Mouse (Mus musculus) cerebellum, adult 8-10 months (tissue): ENCODE measurements at regions not wholly inside any gene's neighbourhood (a gene's known extent, or its start where the extent isn't known, plus 50 kb on each side); places are given as distances from the start of the nearest gene placed in this dataset.

Source experiments
- DNase-seq: peaks from one replicate; pipeline ENCODE4 v3.0.0; 2022

DNA sequence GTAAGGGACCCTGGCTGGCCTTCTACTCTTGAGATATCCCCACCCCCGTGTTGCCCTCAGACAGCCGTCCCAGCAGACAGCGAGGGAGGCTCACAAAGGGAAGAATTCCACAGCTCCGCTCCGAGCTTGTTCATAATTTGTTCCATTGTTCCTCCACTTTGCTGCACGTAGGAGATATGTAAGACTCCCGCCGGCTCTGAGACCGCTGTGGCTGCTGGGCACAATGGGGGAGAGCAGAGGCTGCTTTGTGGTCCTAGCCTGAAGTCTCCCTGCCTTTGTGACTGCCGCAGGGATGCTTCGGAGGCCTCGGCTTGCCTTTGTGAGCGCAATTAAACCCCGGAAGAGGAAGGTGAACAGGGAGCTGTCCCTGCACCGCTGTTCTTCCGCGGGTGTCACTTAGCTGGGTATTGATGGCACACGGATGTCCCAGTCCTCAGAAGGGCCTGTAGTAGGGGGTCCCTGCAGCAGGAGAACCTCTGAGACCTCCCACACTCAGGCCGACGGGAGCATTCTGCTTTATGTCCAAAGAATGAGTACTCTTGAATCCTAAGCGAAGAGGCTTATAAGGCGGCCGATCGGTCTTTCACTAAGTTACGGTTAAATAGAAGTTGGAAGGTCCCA is 201.3 kb upstream of the Sall1 start:
- no peak for DNase-seq

DNA sequence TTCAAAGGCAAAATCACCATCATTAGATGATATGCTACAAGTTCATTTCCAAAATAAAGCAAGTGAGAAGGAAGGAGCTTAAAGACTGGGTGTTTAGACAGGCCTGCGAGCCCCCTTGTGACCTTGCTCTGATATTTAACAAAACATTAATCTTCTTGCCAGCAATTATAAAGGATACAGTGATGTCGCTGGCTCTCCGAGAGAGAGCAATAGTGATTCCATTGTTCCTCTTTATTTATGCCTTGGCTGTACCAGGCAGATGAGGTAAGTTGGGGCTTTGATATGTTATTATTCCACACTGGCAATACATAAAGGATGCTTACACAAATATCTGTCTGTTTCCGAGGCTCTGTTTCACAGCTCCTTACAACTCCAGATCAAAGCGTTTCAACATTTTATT is 197.7 kb upstream of the Sall1 start:
- no peak for DNase-seq

DNA sequence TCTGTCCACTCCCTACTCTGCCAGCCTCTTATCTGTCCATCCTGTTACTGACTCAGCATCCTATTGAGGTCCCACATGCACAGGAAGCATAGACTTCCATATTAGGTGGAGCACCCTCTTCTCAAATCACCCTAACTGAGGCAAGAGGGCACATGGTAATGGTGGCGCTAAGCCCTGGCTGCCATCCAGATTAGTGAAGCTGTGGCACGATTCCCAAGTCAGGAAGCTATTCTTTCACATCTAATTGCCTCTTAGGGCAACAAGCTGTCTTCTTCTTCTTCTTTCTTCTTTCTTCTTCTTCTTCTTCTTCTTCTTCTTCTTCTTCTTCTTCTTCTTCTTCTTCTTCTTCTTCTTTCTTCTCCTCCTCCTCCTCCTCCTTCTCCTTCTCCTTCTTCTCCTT is 195.7 kb upstream of the Sall1 start:
- DNase-seq = no peak

DNA sequence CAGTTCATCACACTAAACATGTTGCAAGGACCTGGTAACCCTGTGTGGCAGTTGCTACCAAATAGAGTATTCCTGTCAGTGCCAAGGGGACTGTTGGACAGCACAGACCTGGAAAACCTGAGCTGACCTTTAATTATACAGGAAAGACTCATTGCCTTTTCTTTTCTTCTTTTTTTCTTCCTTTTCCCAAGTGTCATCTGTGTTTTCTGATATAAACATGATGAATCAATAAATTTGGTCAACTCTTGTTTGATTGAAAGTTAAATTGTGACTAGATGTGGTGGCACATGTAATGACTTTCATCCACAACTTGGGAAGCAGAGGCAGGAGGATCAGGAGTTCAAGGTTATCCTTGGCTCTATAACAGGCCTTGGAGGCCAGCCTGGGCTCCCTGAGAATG is 190.1 kb upstream of the Sall1 start:
- DNase-seq = no peak

DNA sequence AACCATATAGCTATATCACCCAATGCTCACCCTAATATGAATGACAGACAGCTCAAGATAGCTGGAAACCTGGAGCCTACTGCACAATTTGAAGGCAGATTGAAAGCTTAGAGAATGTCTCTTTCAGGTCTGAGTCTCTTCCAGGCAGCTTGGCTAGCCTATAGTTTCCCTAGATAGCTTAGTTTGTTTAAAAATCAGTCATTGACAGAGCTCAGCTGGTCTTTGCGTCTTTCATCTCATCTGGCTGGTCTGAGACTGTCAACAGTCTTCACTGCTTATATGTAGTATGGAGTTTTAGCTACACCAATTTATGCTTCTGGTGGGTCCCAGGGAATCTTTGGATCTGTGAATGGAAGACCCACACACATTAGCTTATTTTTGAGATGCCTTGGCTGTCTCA is 188.4 kb upstream of the Sall1 start:
- no peak for DNase-seq

DNA sequence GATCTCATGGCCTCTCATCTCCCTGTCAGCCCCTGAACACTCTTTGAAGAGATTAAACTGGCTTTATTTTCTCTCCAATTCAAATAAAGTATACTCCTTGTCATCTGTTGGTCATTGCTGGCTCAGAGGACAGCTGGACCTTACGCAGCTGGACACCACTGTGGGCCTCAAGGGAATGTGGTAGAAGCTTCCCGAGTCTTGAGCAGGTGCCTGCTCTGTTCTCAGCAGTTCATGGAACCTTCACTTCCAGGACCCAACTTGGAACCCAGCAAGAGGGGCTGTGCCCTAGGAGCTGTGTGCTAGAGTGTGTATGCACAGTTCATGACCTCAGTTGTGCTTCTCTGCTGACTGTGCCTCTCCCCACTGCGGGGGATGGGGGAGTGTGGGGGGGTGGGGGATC is 185.2 kb upstream of the Sall1 start:
- no peak for DNase-seq

DNA sequence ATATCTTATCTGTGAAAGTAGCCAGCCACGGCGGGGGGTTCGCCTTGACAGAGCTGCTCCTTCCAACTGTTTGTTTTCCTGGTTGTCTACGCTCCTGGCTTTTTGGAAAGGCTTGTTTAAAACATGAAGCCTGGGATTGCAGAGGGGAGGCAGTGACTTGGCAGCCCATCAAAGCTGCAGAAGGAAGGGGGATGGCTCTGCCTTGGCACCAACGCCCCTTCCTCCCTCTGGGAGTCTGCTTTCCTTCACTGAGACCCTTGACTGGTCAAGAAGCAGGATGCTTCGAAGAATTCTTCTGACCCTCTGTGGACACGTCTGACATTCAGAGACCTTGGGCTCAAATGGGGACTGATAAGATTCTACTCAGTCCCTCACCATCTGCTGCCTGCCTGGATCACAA is 176.9 kb upstream of the Sall1 start:
- DNase-seq = no peak

DNA sequence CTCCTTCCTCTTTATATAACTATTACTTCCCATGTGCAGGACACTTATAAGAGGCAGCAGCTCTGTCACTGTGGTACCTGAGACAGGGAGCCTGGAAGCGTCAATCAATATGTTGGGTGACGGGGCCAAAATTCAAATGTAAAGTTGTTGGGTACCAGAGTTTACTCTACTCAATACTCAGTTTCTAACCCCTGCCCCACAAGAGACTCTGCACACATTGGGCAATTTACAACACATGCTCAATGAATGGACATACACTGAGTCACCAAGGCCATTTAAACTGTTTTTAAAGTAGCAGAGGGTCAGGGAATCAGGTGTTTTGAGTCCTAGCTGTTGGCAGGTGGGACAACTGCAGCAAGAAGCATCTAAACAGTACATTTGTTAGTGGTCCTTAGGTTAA is 176.4 kb upstream of the Sall1 start:
- no peak for DNase-seq

DNA sequence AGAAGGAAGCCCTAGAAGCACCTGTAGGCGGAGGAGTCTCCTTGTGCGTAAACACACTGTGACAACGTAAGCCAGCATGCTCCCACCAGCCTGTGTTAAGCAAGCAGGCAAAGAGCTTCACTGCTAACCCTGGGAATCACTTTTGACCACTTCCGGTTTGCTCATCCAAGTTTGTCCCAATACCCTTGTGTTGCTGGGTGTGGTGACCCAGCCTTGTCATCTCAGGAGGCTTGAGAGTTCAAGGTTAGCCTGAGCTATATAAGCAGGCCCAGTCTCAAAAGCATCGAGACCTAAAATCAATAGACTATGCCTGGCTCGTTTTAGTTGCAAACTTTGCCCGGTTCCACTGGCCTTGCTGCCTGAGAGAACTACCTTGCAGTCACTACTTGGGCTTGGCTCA is 175.2 kb upstream of the Sall1 start:
- no peak for DNase-seq

DNA sequence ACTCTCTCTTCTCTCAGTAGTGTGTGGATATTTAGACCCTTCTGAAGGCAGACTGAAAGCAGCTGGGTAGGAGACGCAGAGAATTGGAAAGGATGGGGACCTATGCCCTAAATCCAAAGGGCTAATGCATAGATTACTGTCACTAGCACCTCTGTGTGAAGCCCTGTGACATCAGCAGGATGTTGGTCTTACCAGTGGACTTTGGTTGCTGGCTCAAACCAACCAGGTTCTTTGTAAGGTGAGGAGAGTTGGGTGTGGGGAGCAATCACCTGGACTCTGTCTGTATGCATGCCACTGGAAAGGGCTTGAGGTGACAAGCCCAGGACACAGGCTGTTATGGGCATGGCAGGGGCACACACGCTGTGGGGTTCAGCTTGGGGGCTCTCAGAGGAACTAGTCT is 173.7 kb upstream of the Sall1 start:
- DNase-seq = no peak

DNA sequence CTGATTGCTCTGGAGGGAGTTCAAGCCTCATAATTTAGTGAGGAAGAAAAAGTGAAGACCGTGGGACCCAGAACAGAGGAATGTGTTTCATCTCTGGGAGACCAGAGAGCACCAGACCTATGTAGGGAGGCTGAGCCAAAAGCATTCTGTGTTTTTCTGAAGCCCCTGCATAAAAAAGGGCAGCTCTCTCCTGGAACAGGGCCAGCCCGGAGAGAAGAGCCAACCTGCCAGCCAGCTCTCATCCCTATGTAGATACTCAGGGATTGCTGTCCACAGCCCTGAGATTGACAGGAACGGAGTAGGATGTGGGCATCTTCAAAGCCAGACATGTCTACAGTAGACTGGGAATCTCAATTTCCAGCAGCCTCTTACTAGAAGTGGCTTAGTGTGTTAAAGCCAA is 168.0 kb upstream of the Sall1 start:
- no peak for DNase-seq

DNA sequence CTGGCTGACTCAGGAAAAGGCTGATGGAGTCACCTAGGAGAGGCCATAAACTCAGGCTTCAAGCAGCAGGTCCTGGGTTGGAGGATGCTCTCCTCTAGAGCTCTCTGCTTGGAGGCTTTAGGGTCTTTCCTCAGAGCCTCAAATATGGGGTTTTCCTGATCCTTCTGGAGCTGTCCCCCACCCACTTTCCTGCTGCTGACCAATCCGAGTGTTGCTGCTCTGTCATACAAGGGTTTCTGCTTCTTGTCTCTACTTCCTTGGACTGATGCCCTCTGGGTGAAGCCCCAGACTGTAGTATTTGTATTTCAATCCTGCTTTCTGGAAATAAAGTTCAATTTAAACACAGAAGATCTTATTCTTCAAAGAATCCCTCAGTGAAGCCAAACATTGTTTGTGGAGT is 166.7 kb upstream of the Sall1 start:
- no peak for DNase-seq

DNA sequence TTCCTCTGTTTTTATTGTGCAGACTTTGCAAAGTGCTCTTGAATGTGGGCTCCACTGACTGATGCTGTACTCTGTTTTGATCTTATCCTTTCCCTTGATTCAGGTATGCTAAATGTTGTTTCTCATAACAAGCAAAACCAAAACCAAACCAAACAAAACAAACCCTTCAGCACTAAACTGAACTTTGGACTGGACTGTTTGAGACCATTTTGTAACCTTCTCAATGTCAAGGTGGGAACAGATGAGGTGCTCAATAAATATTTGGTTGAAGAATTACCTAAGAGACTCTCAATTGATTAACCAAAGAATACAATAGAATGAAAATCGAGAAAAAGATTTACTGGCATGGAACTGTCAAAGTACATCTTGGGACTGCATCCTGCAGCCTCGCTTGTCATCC is 163.9 kb upstream of the Sall1 start:
- no peak for DNase-seq

DNA sequence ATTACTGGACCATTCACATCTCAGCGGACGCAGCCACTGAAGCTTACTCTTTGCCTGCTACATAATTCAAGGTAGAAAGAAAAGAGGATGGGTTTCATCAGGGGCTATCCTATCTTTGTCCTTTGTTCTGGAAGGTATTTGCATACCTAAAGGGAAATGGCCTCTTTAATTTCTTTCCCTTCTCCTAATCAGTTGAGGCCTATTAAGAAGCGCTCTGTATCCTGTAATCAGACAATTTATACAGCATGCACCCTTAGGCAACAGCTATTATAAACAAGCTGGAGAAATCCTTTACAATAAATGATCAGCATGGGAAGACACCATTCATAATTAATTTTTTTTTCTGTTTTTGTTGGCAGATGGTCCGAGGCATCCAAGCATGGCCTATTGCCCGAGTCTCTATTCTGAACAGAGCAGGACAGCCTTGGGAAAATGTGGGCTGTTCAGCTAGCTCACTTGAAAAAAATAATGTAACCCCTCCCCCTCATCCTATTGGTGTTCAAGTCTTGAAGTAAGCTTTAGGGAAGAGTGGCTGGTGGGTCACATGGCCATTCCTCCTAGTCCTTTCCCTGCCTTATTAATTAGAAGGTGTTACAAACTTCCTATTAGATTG is 158.6 kb upstream of the Sall1 start:
- DNase-seq = no peak

DNA sequence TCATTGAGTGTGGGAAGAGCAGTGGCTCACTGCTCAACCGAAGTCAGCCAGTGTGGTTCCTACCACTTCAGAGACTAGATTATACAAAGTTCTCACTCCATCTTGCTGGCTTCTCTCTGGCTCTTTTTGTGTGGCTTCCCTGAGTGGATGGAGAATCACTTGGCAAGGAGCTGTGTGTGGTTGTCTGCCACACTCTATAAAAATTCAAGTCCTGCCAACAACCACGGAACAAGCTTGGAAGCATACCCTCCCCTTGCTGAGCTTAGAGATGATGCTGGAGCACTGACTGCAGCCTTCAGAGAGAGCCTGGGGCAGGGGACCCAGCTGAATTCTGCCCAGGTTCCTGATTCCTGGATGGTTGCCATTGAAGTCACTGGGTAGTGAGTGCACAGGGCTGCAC is 156.3 kb upstream of the Sall1 start:
- no peak for DNase-seq

DNA sequence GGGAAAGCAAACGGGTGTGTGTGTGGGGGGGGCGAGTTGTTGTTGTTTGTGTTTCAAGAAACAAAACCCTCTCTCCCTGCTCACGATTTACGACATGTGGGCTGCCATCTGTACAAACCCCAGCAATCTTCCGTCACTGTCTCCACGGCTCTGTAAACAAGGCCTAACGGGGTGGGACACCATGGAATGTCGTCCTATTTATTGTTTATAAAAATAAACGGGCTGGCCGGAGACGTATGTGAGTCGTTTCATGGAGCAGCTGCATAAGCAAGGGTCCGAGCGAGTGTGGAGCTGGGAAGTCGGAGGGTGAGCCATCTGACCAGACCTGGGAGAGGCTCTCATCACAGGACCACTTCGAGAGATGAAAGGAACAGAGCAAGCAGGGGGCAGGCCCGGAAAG is 141.4 kb upstream of the Sall1 start:
- DNase-seq = no peak

DNA sequence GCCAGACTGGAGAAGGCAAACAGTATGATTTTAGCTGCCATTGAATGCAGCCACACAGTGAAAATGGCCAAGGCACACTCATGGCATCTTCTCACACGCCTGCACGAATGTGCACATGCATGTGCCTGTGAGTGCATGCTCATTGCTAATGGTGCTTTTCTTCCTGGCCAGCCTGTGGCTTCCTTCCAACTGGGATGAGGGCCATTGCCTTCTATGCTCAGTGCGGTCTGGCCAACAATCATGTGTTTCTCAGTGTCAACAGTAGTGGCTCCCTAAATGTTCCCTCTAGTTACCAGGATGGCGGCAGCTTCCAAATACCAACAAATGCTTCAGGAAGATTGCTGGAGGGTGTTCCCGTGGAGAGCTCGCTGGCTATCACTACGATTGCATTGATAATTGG is 131.7 kb upstream of the Sall1 start:
- DNase-seq = no peak

DNA sequence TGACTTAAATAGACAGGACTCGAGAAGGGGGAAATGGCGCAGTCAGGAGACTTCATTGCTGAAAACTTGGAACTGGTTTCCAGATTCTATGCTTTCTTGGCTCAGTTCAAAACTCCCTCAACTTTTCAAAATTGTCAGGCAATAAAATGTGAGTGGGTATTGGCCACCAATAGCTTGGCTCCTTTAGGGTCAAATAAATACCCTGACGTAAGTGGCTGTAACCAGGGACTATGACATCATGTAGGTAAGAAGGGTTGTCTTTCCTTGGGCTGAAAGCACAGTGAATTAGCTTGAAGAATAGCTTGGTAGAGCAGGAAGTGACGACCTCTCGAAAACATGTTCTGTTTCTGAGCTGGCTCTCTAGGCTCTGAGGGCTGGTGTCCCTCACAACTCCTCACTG is 127.6 kb upstream of the Sall1 start:
- DNase-seq = no peak

DNA sequence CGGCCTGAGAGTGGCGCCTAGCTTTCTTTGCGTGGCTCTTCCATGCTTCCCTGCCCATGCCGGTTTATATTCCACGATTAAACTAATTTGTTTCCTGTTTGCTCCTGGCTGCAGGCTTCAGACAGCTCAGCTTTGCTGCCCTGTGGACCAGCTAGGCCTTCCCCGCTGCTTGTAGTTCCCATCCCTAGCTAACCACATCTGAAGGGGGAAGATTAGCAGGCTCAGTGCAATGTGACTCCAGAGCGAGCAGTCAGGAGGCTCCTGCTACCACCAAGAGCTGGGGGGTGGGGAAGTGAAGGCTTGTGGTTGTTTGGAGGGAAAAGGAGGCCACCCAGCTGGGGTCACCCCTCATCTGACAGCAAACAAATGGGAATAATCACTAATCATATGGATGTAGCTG is 125.5 kb upstream of the Sall1 start:
- DNase-seq = no peak

DNA sequence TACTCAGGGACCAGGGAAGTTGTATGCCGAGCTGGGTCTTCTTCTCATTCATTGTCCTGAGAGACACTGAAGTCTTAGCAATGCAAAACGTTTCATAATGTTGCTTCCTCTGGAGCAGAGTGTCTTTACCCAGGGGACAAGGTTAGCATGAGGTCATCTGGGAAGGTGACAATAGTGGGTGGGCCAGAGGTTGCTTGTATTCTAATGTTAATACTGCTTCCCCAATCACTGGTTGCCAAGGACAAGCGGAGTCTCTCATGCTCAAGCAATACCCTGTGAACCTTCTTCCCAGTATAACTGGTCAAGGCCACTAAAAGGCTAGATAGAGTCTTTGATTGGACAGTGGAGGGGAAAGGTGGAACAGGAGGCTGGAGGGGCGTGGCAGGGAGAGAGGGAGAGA is 123.1 kb upstream of the Sall1 start:
- no peak for DNase-seq

DNA sequence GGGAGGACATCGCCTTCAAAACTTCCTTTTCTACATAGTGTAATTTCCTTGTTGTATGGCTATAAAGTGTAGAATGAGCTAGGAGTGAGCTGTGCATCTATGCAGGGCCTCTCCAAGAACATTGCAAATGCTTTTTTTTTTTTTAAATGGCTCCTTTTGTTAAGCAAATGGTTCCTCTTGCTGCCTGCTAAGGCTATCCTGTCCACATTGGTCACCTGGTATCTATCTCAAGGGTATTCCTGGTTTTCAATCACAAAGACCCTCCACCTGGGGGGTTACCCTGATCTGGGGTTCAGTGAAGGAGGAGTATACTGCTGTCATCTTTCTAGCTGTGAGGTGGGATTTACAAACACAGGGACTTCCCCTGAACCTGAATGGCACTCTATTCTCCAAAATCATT is 112.9 kb upstream of the Sall1 start:
- no peak for DNase-seq

DNA sequence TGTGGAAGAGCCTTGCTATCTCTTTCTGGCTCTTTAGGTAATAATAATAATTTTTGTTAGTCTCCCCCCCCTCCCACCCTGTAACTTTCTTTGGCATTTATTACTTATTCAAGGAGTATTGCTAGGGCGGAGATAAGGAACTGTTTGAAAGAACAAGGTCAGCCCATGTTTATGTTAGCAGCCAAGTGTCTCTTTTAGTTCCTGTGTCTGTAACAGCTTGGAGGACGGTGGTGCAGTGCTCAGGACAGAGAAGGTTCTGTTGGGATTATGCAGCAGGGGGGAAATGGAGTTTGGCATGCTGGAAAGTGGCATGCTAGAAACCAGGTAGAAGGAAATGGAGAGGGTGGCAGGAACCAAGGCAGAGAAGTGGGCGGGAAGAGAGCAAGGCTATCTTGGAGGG is 109.6 kb upstream of the Sall1 start:
- DNase-seq = no peak

DNA sequence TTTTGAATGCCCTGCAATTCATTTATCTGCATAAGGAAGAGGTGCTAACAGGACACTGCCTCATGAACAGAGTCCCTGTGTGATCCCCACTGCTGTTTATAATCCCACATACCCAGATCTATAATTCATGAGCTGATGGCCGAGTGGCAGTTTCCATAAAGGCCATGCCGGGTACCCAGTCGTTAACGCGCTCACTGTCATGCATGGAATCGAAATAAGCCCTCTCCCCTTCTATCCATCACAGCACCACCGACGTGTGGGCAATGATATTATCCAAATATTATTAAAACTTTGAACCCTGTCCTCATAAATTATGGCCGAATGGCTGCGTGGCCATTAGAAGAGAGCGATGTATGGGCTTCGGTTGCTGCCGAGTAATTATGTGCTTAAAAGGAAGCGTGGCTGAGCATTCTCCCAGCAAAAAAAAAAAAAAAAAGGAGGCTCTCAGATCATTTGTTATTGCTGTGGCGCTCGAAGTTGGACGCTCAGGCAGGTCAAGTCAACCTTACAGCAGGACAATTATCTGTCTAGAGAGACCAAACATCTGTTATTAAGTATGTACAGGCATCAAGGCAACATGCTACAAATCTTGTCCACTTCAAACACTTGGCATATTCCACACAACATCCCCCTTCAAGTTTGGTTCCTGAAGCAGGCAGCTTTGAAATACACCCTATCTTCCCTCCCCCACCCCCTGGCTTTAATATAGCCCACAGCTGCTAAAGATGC is 109.1 kb upstream of the Sall1 start:
- no peak for DNase-seq

DNA sequence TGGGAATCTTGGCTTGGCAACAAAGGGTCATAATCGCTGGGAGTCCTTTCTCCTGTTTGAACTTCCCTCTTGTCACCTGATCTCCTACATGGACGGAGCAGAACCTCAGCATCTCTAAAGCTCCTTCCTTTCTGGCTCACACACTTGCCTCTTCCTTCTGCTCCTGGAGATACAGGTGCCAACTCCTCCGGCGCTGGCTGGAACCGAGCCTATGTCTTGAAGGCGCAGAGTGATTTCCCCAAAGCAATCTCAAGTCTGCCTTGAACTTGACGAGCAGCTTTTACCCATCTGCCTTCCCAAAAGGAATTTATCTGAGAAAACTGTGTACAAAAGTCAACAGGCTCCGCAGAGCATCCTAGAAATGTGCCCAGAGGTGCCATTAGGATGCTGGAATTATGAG is 108.4 kb upstream of the Sall1 start:
- DNase-seq = no peak

DNA sequence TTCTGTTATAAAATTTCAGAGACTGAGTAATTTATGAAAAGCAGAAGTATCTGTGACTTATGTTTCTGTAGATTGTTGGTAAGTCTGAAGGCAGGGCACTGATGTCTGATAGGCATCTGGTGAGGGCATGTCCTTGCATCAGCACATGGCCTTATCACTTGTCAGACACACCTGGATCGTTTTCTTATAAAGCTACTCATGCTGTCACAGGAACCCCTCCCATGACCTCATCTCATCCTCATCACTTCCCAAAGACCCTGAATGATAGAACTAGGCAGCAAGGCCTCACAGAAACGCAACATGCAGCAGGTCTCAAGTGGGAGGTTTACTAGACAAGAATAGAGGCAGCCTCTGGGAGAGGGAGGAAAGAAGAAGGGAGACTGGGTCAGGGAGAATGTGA is 107.0 kb upstream of the Sall1 start:
- DNase-seq = no peak
